Mouse (Mus musculus) lung, adult 2 months (tissue): ENCODE results near the gene Cisd2.

Source experiments
- CTCF ChIP-seq: fragments of 200-500 bp; IDR thresholded peaks from 2 replicates; pipeline ENCODE4 v1.5.1; 2011; ENCODE audit warnings: mild to moderate bottlenecking, low read length, control low read depth; ENCODE audit not compliant: insufficient read depth
- POLR2A ChIP-seq: fragments of 200-500 bp; IDR thresholded peaks from 2 replicates; pipeline ENCODE4 v1.6.1; 2011; ENCODE audit warnings: low read depth, mild to moderate bottlenecking, control low read depth, low read length, borderline replicate concordance; ENCODE audit errors: extremely low read depth

GRCm38 (mm10) chr3:135422232-135422855, 1.4 kb downstream of the Cisd2 start:
- no peak for TF ChIP-seq CTCF
- no peak for TF ChIP-seq POLR2A
